Mouse (Mus musculus): ENCODE measurements around the gene Papln. TPM values are rescaled to one million over a fixed set of nuclear protein-coding genes. Genes with fewer than 3 reads are reported as not detected.

Papln gene
- total and polyA plus RNA-seq, 3 experiments = 0.04 to 0.07 TPM; not detected in 1

GRCm38 (mm10) chr12:83791737-83792136, 28.3 kb downstream of the Papln start:
- no peak overlapping the region for H3K27ac ChIP-seq (ENCODE audit: control insufficient read depth, low read depth, low read length)
- no peaks in the 10 kb centered on the region for H3K27me3 ChIP-seq (ENCODE audit: control insufficient read depth in 1 of 2, insufficient read depth in 2 of 2, low read length in 2 of 2)

GRCm38 (mm10) chr12:83792706-83793410, 29.4 kb downstream of the Papln start:
- no peaks in the 10 kb centered on the region; a peak in 1 of 4 replicates for H3K36me3 ChIP-seq (ENCODE audit: control insufficient read depth in 1 of 2, insufficient read depth in 2 of 2, low read length in 2 of 2)
- no peaks in the 10 kb centered on the region for H3K4me1 ChIP-seq (ENCODE audit: control insufficient read depth in 1 of 2, insufficient read depth in 2 of 2, low read length in 2 of 2)
- H3K4me3 ChIP-seq (ENCODE audit: control insufficient read depth in 1 of 2, insufficient read depth in 1 of 2, low read depth in 2 of 2, low read length in 2 of 2) = no peak overlapping the region

More at GRCm38 (mm10) chr12:83791737-83792136, 28.3 kb downstream of the Papln start:
- Histone ChIP-seq H3K9me3 (replicated peaks; ENCODE audit: insufficient read depth, low read length) (no peaks in the 10 kb centered on the region), H3K79me2 (ENCODE audit: control insufficient read depth, insufficient read depth, low read length, poor library complexity) (no peaks in the 10 kb centered on the region), H3K36me3 (ENCODE audit: control insufficient read depth in 1 of 2, insufficient read depth in 2 of 2, low read length in 2 of 2) (no peaks in the 10 kb centered on the region; a peak in 1 of 4 replicates), H3K4me3 (ENCODE audit: control insufficient read depth in 1 of 2, insufficient read depth in 1 of 2, low read depth in 2 of 2, low read length in 2 of 2) (no peak overlapping the region), H3K4me1 (ENCODE audit: control insufficient read depth in 1 of 2, insufficient read depth in 2 of 2, low read length in 2 of 2) (no peaks in the 10 kb centered on the region), H3K9ac (ENCODE audit: control insufficient read depth, low read depth, low read length, poor library complexity, severe bottlenecking) (no peak overlapping the region)
- TF ChIP-seq ZKSCAN1 (IDR thresholded peaks at IDR 0.05; ENCODE audit: low read depth, low read length) (no peak), GABPA (IDR thresholded peaks at IDR 0.05; ENCODE audit: low read depth, low read length) (no peak), SMC3 (IDR thresholded peaks at IDR 0.05; ENCODE audit: low read depth, low read length) (no peak), CTCF (IDR thresholded peaks at IDR 0.05 in 2 of 3, conservative IDR thresholded peaks at IDR 0.05 in 1 of 3; ENCODE audit: control insufficient read depth in 1 of 3, insufficient read depth in 1 of 3, low read depth in 2 of 3, low read length in 3 of 3, poor library complexity in 1 of 3, severe bottlenecking in 1 of 3) (no peak), ZMIZ1 (IDR thresholded peaks at IDR 0.05; ENCODE audit: low read depth, low read length) (no peak), ELF1 (IDR thresholded peaks at IDR 0.05; ENCODE audit: low read depth, low read length) (no peak), TCF12 (IDR thresholded peaks at IDR 0.05; ENCODE audit: low read depth, low read length) (no peak), ZC3H11A (IDR thresholded peaks at IDR 0.05; ENCODE audit: low read depth, low read length) (no peak), UBTF (IDR thresholded peaks at IDR 0.05; ENCODE audit: borderline replicate concordance, insufficient read depth, low read depth, low read length) (no peak), BHLHE40 (IDR thresholded peaks at IDR 0.05; ENCODE audit: borderline replicate concordance, low read depth, low read length) (no peak), MYB (IDR thresholded peaks at IDR 0.05; ENCODE audit: low read depth, low read length) (no peak), MAZ (IDR thresholded peaks at IDR 0.05; ENCODE audit: low read depth, low read length) (no peak), ETS1 (IDR thresholded peaks at IDR 0.05; ENCODE audit: low read depth, low read length) (no peak), SIN3A (IDR thresholded peaks at IDR 0.05; ENCODE audit: low read length) (no peak)
- no peak for DNase-seq (ENCODE audit: low read depth, low spot score)

More at GRCm38 (mm10) chr12:83792706-83793410, 29.4 kb downstream of the Papln start:
- no peaks in the 10 kb centered on the region for H3K27me3 ChIP-seq (ENCODE audit: control insufficient read depth in 1 of 2, insufficient read depth in 2 of 2, low read length in 2 of 2)
- no peaks in the 10 kb centered on the region for H3K9me3 ChIP-seq (replicated peaks; ENCODE audit: insufficient read depth, low read length)
- no peak overlapping the region for H3K27ac ChIP-seq (ENCODE audit: control insufficient read depth, low read depth, low read length)
- no peak for DNase-seq (ENCODE audit: low read depth, low spot score)
- H3K79me2 ChIP-seq (ENCODE audit: control insufficient read depth, insufficient read depth, low read length, poor library complexity) = no peaks in the 10 kb centered on the region
- TF ChIP-seq POLR2AphosphoS2 (IDR thresholded peaks at IDR 0.05; ENCODE audit: low read length) (no peak), E2F4 (IDR thresholded peaks at IDR 0.05; ENCODE audit: borderline replicate concordance, low read depth, low read length) (no peak), NELFE (IDR thresholded peaks at IDR 0.05; ENCODE audit: low read depth, low read length) (no peak)
- no peak overlapping the region for H3K9ac ChIP-seq (ENCODE audit: control insufficient read depth, low read depth, low read length, poor library complexity, severe bottlenecking)

All from MEL (cell line).